Mouse (Mus musculus): ENCODE data around the gene Tex26.

The Tex26 gene

GRCm38 (mm10) chr5:149433618-149434017 lies 5.8 kb upstream of the Tex26 start:
- 69% methylated on average over 7 of the region's 7 CpGs for WGBS

DNA sequence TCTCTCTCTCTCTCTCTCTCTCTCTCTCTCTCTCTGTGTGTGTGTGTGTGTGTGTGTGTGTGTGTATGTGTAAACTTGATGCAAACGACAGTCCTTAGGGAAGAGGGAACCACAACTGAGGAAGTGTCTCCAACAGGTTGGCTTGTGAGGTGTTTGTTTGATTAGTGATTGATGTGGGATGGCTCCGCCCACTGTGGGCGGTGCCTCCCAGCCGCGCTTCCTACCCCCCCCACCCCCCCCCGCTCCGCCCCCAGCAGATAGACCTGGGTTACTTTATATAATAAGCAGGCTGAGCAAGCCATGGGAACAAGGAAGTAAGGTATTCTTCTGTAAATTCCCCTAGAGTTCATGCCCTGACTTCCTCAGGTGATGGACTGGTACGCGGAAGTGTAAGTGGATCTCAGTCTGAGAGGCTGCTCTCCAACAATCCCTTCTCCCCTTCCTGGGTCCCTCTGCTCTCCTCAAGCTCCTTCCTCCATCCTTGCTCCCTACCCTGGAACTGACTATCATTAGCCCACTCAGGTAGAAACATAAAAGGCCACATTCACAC lies 5.2 kb upstream of the Tex26 start:
- 41% methylated on average over 9 of the region's 9 CpGs for WGBS

GRCm38 (mm10) chr5:149436541-149436940 lies 2.9 kb upstream of the Tex26 start:
- 65% methylated on average over 3 of the region's 3 CpGs for WGBS

DNA sequence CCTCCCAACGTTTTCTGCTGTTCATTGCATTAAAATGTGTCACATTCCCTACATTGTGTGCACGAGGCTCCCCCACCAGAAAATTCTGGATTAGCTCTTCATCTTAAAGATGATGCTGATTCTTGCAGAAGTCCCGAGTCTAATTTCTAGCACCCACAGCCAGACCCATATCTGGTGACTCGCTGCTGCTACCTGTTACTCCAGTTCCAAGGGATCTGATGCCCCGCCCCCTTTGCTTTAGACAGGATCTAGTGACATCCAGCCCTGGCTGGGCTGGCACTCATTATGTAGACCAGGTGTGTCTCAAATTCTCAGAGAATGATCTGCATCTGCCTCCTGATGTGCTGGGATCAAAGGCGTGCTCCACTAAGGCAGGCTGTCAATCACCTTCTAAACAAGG lies 2.3 kb upstream of the Tex26 start:
- 63% methylated on average over 6 of the region's 6 CpGs for WGBS

- under 1% methylated on average over 18 of the region's 18 CpGs for WGBS
Measured at GRCm38 (mm10) chr5:149440180-149440573, 717 bp downstream of the Tex26 start.

DNA sequence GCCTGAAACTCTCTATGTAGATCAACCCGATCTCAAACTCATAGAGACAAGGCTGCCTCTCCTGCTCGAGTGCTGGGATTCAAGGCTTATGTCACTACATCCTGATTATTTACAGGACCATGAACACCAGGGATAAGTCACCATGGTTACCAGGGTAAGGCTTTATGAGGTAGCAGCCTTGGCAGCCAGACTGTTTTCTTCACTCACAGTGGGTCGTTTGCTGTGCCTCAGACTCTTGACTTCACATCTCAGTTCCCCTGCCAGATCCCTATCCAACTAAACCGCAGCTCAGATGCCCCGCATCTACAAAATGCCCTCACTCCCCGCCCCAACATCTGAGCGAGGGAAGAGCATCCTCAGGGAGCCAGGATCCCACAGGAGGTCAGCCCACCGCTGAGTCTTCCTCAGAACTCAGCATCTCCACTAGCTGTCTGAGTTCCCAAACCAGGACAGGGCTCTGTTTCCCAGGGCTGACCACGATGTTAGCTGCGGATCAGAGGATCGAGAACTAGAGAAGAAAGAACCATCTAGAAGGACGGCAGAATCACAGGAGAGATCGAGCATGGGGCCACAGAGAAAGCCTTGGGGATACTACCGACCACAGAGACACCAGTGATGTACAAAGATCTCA lies 2.3 kb downstream of the Tex26 start:
- 50% methylated on average over 14 of the region's 14 CpGs for WGBS

GRCm38 (mm10) chr5:149442277-149442660 lies 2.8 kb downstream of the Tex26 start:
- 68% methylated on average over 15 of the region's 15 CpGs for WGBS

DNA sequence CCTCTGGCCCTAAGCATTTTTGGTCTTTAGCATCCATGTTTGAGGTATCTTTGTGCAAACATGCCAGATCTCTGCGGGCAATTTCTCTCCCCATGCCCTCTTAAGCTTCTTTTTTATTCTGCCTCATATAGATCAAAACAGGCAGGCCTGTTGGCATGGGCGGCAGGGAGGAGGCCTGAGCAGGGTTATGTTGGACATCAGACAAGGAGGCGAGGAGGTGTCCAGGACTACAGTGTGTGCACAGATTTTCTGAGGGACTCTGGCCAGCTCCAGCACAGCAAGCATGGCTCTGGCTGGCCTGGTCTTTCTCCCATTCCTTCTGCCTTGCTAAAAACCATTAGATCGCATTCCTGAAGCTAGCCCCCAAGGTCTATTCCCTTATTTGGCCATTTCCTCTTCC lies 5.0 kb downstream of the Tex26 start:
- WGBS, result 74% methylated on average over 4 of the region's 4 CpGs

- WGBS, result 87% methylated on average over 7 of the region's 7 CpGs
Measured at GRCm38 (mm10) chr5:149446495-149446894, 7.0 kb downstream of the Tex26 start.

GRCm38 (mm10) chr5:149447733-149448132 lies 8.3 kb downstream of the Tex26 start:
- 83% methylated on average over 5 of the region's 5 CpGs for WGBS

- 85% methylated on average over 7 of the region's 7 CpGs for WGBS
Measured at GRCm38 (mm10) chr5:149449406-149449805, 9.9 kb downstream of the Tex26 start.

DNA sequence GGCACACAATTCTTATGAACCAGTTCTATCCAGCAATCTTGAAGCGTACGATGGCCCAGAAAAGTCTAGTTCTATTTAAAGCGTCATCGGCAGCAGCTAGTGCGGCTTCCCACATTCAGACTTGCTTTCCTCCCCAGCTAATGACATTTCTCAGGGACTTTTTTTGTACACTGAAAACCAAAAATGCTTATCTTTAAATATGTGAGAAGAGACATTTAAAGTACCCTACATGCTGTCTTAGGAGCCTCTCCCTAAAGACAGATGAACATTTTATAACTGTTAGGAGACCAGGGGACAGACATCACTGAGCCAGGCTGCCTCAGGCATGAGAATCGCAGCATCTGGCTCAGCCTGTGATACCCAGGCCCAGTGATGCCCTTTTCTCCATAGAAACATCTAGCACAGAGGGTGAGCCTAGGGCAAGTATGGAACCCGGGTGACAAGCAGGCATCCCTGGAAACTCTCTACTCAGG lies 11.8 kb downstream of the Tex26 start:
- 44% methylated on average over 7 of the region's 7 CpGs for WGBS

- 36% methylated on average over 6 of the region's 6 CpGs for WGBS
Measured at GRCm38 (mm10) chr5:149454281-149454680, 14.8 kb downstream of the Tex26 start.

GRCm38 (mm10) chr5:149456544-149456943 lies 17.1 kb downstream of the Tex26 start:
- 89% methylated on average over 7 of the region's 7 CpGs for WGBS

DNA sequence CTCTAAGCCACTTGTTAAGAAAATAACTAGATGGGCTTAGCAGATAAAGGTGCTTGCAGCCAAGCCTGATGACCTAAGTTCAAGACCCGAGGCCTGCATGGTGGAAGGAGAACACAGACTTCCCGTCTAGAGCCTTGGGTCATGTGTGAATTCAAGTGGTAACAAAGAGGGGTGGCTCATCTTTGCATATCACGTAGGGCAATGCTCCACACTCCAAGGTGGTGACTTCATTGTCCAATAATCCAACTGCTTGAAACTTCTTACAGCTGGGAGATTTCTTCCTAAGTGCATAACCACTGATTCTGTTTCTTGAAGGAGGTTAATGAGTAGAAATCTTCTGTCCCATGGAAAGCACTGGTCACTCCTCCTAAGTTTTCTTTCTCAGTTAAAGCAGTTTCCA lies 22.6 kb downstream of the Tex26 start:
- WGBS, result 86% methylated on average over 3 of the region's 3 CpGs

- 69% methylated on average over 5 of the region's 5 CpGs for WGBS
Measured at GRCm38 (mm10) chr5:149465305-149465704, 25.8 kb downstream of the Tex26 start.

DNA sequence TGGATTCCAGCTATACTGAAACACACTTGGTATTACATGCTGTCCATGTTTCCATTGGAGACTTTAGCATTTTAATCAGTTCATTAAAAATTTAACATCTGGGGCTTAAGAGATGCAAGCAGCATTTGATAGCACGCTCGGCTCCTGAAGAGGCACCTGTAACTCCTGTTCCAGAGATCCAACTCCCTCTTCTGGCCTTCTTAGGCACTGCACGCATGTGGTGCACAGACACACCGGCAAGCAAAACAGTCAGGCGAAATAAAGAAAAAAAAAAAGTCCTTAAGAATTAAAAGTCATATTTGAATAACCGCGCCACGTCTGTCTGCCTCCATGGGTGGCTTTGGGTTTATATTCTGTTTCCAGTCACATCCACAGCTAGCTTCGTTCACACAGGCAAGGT lies 34.7 kb downstream of the Tex26 start:
- 95% methylated on average over 9 of the region's 9 CpGs for WGBS

GRCm38 (mm10) chr5:149474701-149475468 lies 35.4 kb downstream of the Tex26 start:
- WGBS, result 63% methylated on average over 16 of the region's 16 CpGs

GRCm38 (mm10) chr5:149481920-149482319 lies 42.5 kb downstream of the Tex26 start:
- WGBS, result 44% methylated on average over 7 of the region's 7 CpGs

- WGBS, result 53% methylated on average over 12 of the region's 12 CpGs
Measured at GRCm38 (mm10) chr5:149483321-149484052, 44.0 kb downstream of the Tex26 start.

GRCm38 (mm10) chr5:149484270-149484669 lies 44.8 kb downstream of the Tex26 start:
- 82% methylated on average over 12 of the region's 12 CpGs for WGBS

- WGBS, result 74% methylated on average over 6 of the region's 6 CpGs
Measured at GRCm38 (mm10) chr5:149485447-149485846, 46.0 kb downstream of the Tex26 start.
